Mouse (Mus musculus): ENCODE measurements at regions not wholly inside any gene's neighbourhood (a gene's known extent, or its start where the extent isn't known, plus 50 kb on each side); places are given as distances from the start of the nearest gene placed in this dataset.
A peak's percentile ranks its signal among the peaks of the same experiment; 100 is the strongest.

DNA sequence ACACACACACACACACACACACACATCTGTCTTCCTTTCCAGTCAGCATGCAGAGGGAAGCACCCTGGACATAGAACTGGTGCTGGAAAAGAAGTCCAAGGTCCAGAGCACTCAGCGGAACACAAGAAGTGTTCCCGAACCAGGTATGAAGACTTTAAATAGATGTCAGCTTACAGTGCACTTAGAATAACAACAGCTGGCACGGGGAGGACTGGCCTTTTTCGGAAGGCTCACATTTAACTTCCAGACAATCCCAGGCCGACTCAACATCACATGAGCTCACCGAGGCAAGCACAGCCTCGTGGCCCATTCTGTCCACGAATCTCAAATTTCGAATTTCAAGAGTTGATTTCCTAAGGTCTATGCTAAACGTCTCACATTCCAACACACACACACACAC is 70.9 kb upstream of the Slc25a33 start:
- no peak for ATAC-seq

DNA sequence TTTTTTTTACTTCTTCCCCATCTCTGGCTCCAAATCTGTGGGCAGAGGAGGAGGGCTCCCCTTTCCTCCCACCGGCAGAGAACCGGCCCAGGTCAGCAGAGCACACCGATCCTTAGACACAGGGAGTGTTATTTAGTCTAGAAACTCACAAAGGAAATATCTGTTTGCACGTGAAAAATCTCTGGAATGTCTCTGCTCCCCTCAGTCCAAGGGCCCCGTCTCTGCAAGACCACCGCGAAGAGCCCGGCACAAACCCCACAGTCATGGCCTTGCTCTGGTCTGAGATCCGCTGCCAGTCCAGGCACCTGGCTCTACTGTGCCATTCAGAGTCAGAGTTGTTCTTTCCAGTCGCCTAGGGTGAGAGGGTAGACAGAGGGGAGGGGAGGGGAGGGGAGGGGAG is 69.7 kb upstream of the Slc25a33 start:
- ATAC-seq, result no peak

DNA sequence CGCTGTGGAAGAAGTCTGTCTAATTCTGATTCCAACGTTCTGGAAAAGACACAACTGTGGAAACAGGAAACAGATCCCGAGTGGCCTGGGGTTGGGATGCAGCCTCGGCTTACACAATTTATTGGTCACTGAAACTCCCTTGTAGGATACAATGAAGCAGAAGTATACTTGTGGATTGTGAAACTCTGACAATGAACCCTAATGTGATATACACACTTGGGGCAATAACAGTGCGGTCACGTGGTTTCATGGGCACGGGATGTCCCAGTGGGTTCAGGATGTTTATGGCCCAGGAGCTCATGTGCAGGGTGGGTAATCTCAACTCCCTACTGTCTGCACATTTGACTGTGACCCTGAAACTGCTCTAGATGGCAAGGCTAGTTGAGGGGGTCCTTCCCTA is 68.8 kb upstream of the Slc25a33 start:
- no peak for ATAC-seq

DNA sequence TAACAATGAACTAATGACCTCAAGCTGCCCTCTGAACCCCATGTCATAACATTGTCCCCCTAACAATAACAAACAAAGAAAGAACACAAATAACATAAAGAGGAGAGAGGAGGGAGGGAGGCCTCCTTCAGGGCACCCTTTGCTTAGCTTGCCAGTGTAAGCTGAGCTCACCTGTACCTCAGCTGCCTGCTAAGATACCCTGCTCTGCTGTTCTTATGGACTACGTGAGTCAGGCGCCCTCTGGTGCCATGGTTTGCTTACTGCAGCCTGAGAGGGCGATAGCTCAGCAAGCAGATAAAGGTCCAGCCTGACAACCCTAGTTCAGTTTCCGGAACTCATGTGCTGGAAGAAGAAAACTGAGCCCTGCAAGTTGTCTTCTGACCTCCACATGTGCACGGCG is 67.8 kb upstream of the Slc25a33 start:
- ATAC-seq, result no peak

DNA sequence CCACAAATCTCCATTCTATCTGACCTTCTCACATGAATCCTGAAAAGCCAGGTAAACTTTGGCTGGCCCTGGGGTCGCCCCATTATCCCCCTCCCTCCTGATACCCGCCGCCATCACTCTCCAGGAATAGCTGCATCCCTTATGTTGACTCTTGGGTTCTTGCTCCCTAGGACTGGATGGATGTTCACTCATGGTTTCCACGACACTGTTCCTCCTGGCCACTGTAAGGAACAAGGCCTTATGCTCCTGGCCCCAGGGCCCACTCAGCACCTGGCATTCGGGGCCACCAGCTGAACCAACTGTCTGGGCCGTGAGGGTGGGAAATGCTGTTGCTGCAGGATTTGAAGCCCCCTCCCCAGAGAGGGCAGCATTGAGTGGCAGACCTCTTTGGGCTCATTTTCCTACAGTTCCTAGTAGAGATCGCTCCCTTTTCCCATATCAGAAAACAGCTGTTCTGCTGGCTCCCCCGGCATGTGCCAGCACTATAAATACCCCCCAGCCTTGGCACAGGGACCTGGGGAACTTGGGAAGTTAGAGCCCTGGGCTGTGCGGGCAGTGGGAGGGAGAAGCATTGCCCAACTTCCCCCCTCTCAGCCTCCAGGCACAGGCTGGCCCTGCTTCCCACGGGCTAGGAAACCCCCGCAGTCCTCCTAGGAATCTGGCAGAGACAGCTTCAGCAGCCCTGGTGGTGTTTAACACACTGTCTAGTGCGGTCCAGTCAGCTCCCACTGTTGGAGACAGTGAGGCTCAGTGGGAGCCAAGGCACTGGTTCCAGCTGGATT is 66.6 kb upstream of the Slc25a33 start:
- no peak for ATAC-seq

DNA sequence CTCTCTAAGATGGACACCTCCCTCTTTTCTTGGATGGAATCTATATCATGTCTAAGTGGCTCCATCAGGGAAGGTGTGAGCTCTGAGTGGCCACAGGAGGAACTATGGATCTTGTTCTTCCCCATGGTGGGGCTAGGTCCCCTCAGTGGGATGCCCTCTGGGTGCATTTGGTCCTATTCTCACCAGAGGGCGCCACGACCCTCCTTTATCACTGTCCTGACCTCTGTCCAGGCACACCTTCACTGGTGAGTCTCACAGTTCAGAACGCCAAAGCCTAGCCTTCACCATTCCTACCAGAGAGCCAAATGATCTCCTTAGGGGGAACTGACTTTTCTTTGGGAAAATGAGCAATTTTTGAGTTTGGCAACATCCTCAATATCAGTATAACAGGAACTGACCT is 64.6 kb upstream of the Slc25a33 start:
- peak; percentile 49 for ATAC-seq

DNA sequence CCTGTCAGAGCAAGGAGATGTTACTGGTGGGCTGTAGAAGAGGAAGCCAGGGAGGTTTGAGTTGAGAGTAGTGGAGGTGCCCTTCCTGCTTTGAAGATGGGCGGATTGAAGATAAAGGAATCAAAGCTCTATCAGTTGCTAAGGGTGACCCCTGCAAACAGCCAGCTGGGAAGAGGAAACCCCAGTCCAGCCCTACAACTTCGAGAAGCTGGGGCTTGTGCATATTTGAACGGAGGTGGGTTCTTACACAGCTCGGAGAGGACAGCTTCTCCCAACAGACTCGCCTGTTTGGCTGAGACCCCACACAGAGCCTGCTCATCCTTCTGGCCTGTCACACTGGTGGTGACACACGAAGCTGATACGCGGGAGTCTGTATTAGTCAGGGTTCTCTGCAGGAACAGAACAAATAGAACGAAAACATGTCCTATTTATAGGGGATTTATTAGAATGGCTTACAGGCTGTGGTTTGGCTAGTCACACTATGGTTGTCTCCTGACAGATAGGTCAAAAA is 60.6 kb upstream of the Slc25a33 start:
- ATAC-seq, result no peak

DNA sequence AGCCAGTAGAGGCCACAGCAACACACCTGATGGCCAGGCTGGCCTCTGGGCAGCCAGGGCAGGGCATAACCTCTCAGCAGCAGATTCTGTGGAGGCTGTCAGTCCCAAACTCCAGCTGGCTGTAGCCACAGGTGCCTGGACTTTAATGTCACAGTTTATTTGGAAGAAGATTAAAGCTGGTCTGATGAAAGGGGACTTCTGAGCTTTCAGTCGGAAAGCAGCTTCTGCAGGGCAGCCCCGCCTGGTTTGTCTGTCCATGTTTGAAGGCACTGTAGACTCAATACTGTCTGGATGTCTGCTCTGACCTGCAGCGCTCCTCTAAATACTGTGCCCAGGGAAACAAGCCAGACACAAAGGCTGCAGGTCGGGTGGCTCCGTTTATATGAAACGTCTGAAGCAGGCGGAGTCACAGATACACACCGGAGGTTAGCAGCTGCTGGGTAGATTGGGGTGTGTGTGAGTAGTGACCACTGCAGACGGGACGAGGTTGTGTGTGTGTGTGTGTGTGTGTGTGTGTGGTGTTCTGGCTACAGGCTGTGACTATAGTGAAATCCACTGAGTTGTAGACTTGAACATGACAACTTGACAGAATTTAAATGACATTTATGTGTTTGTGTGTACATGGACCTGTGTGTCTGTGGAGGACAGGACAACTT is 58.5 kb upstream of the Slc25a33 start:
- no peak for ATAC-seq

DNA sequence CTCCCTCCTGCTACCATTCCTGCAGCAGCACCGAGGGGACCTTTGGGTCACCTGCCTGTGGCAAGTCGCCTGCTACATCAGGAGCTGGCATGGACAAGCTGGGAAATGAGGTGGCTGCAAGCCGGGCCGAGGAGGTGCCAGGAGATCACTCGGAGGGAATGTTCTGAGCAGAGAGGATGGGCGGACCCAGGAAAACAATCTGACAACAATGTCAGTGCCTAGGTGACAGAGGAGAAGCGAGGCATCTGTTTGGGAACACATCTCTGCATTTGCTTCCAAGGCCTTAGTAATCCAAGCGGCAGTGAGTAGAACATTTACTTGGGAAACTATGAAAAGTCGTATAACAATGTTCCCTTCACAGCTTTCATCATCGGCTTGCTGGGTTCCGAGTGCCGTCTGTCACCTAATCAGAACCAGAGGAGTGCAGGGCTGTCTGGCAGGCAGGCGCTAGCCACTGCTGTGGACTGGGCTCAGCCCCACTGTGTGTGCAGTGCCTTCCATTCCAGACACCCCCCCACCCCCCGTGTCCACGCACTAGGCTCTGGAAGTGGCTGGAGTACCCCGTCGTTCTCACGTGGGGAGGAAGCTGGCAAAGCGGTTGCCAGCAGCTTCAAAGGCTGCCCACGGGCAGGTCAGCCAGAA is 56.6 kb upstream of the Slc25a33 start:
- ATAC-seq, result no peak

DNA sequence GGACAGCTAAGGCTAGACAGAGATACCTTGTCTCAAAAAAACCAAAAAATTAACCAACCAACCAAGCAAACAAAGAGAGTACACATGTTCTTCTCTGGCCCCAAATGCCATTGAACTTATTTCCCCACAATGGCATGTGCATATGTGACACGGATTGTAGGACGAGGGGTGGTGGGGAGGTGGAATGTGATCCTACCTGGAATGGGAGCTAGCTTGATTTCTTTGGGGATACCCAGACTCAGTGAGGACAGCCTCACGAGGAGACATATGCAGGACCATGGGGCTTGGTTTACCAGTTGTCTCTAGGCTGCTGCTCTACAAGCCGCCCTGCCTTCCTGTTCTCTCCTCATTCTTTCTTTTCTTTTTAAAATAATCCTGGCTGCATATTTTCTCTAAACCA is 55.9 kb upstream of the Slc25a33 start:
- no peak for ATAC-seq

DNA sequence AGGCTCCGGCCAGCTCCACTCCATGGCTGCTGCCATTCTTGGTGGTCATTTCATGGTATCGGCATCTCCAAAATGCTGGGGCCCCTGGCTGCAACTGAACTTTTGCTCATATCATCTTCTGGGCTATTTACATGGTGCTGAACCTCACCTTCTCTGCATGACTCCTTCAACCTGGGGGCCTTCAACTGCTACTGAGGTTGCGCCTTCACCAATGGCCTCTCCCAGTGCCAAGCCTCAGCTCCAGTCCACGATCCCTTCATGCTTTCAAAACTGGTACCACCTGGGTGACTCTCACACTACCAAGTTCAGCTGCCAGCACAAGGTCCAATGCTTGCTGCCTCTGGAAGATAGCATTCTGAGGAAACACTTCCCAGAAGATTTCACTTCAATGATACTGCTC is 53.7 kb upstream of the Slc25a33 start:
- ATAC-seq, result no peak
